12 mouse cellular contexts compared by ENCODE assay signal in genomic region chr10:41565141-41565540, GRCm38 (mm10). TPM values are rescaled to one million over a fixed set of nuclear protein-coding genes. Genes with fewer than 3 reads are reported as not detected.
DNase-seq lines count a peak whose midpoint lies in the region; ATAC-seq and TF ChIP-seq lines count a peak whose summit lies in the region.
"Had no signal": no experiment of that assay in that cellular context is flagged by ENCODE, and none has a peak within 500 bp of the region (broad histone marks: within the 10 kb centered on the region; RNA-seq: fewer than 3 reads in every experiment).

No protein-coding gene starts in this region.

- DNase-seq in ovary, postnatal 36 days (ENCODE audit: low spot score), result peak; percentile 25
- no peak for DNase-seq in ovary, postnatal 14 days (ENCODE audit: low spot score)
- peak; percentile 95 for DNase-seq in fibroblast of lung, adult 2 months (ENCODE audit: low read depth)
- DNase-seq in heart, postnatal 36 days, result peak; percentile 54 to 58
- DNase-seq in spleen, postnatal 4 days (ENCODE audit: low spot score in 2 of 2), result no peak
- no peak for DNase-seq in layer of hippocampus, adult 8-10 months (ENCODE audit: low spot score in 2 of 2)
- no peak for DNase-seq in hindbrain, postnatal 0 days (ENCODE audit: low spot score)
- DNase-seq in cerebellum, postnatal 4 days (ENCODE audit: low spot score in 2 of 2), result no peak

- intact Hi-C loops in heart, postnatal 36 days (cut with DNase I), result no loop called here

- H3K4me1 ChIP-seq in hindbrain, postnatal 0 days (ENCODE audit: insufficient read depth, low read length), result no peaks in the 10 kb centered on the region
- H3K4me1 ChIP-seq: hindbrain, embryonic 15.5 days; neural tube, embryonic 15.5 days had no signal

- no peaks in the 10 kb centered on the region for H3K27me3 ChIP-seq in hindbrain, postnatal 0 days (ENCODE audit: insufficient read depth, low read length)
- H3K27me3 ChIP-seq: hindbrain, embryonic 15.5 days; neural tube, embryonic 15.5 days had no signal

- 46% methylated on average over 5 of the region's 5 CpGs for WGBS in hindbrain, postnatal 0 days

- no peaks in the 10 kb centered on the region for H3K36me3 ChIP-seq in hindbrain, postnatal 0 days (ENCODE audit: insufficient read depth, low read length)
- H3K36me3 ChIP-seq: hindbrain, embryonic 15.5 days; limb, embryonic 10.5 days; neural tube, embryonic 15.5 days had no signal

- H3K4me3 ChIP-seq in hindbrain, postnatal 0 days (ENCODE audit: low read length), result no peak overlapping the region
- H3K4me3 ChIP-seq: hindbrain, embryonic 15.5 days; limb, embryonic 10.5 days; megakaryocyte, embryonic 14.5 days; neural tube, embryonic 15.5 days had no signal

- H3K4me2 ChIP-seq in hindbrain, postnatal 0 days (ENCODE audit: low read depth, low read length), result no peak overlapping the region
- H3K4me2 ChIP-seq: hindbrain, embryonic 15.5 days; neural tube, embryonic 15.5 days had no signal

- ATAC-seq in hindbrain, postnatal 0 days, result no peak

- no peaks in the 10 kb centered on the region for H3K9me3 ChIP-seq in hindbrain, postnatal 0 days (ENCODE audit: low read length)
- H3K9me3 ChIP-seq: limb, embryonic 10.5 days; neural tube, embryonic 15.5 days had no signal

- no peak for TF ChIP-seq CTCF in hindbrain, postnatal 0 days (IDR thresholded peaks at IDR 0.05; ENCODE audit: low read depth)

- H3K27ac ChIP-seq in hindbrain, postnatal 0 days, result no peak overlapping the region
- H3K27ac ChIP-seq: hindbrain, embryonic 15.5 days; limb, embryonic 10.5 days; neural tube, embryonic 15.5 days had no signal

- no peak overlapping the region for H3K9ac ChIP-seq in hindbrain, postnatal 0 days (replicated peaks; ENCODE audit: low read length)
- H3K9ac ChIP-seq: hindbrain, embryonic 15.5 days; neural tube, embryonic 15.5 days had no signal

RNA-seq across cellular contexts. Expression of gene Cd164, which starts 45.9 kb away (rescaled TPM):
- 100 to 1,000 TPM; 144 to 145 TPM for total RNA-seq in heart, postnatal 36 days (2021)
- 10 to 100 TPM; 70.1 to 77.8 (median 73.1) TPM for total RNA-seq in layer of hippocampus, adult 8-10 months (2022)
- 31.3 and 35.7 TPM in 2 replicates for total RNA-seq in hindbrain, postnatal 0 days (2014; rRNA removed)
- polyA plus RNA-seq in hindbrain, postnatal 0 days (2015; fragmentation: Nextera tagmentation; extraction: Ambion mirVana), result 61.8 and 61.9 TPM in 2 replicates

Comparison
In these comparisons a context has a peak if more than half of its experiments do, and no peak if none do; other contexts are left out.
1. DNase-seq: peak in ovary, postnatal 36 days (single experiment), fibroblast of lung, adult 2 months (single experiment) and heart, postnatal 36 days (2 of 2); none in ovary, postnatal 14 days (single experiment), spleen, postnatal 4 days (0 of 2), layer of hippocampus, adult 8-10 months (0 of 2), hindbrain, postnatal 0 days (single experiment) and cerebellum, postnatal 4 days (0 of 2).